Mouse (Mus musculus) effector memory CD4-positive, alpha-beta T cell, adult 7 months (primary cell): ENCODE results near the gene Asl. TPM values are rescaled to one million over a fixed set of nuclear protein-coding genes. Genes with fewer than 3 reads are reported as not detected.

Experiments used
- polyA plus RNA-seq: library from polyadenylated mRNA; unstranded; fragments of 100-300 nt; shearing (Covaris generic); gene quantifications from one replicate; pipeline ENCODE4 v1.2.1, GENCODE M21; 2017

Gene Asl
- 41.9 TPM for polyA plus RNA-seq

GRCm38 (mm10) chr5:130029142-130029897, at the start of gene Asl, which contains the start of gene Crcp:
TSS of gene Asl (minus strand) at chr5:130029247.
TSS of gene Crcp (plus strand) at chr5:130029290.

GRCm38 (mm10) chr5:130073026-130073425, 44.0 kb upstream of the Asl start, which contains the start of gene Tpst1:
TSS of gene Tpst1 (plus strand) at chr5:130073326.

DNA sequence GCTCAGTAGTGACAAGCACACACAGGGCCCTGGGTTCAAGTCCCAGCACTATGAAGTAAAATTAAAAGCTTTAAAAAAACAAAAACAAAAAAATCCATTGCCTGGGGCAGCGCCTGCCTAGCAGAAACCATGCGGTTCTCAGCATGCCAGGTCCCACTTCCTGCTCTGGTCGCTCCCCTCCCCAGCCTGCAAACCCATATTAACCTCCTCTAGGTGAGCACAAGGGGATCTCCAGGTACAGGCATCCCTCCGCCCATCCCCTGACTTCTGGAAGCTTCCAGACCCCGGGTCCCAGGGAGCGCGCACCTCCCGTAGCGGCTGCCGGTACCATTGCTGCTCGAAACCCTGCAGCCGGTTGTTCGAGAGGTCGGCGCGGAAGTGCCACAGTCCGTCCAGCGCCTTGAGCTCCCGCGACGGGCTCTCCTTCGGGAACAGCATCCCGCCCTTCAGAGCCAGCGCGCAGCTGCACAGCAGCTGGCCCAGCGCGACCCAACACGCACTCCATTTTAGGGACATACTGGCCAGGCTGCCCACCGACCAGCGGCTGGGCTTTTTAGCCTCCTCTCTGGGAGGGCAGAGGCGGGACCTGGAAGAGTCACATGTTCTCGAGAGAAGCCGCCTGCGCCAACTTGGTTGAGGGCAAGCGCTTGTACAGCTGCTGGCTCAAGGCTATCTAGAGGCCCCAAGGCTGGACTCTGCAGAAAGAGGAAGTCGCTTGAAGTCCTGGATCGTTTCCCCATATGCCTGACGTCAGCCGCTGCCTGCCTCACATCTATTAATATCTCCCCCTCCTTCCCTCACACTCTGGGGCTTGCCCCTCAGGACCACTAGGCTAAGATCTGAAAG, 26.5 kb downstream of the Asl start, which contains the start of gene Gusb:
TSS of gene Gusb (minus strand) at position 749 of the 846 bp plus-strand sequence.

Other genes with a start within 250 kb of the Asl start
- 25.9 TPM for gene Psph, start 241.8 kb downstream of the Asl start, polyA plus RNA-seq
- 9.6 TPM for gene Sumf2, start 182.3 kb downstream of the Asl start, polyA plus RNA-seq
- 464 TPM for gene Chchd2, start 141.8 kb downstream of the Asl start, polyA plus RNA-seq
- gene Zbed5, start 133.5 kb downstream of the Asl start, polyA plus RNA-seq, result 0.23 TPM
- gene Phkg1, start 130.7 kb downstream of the Asl start, polyA plus RNA-seq, result 0.17 TPM
- gene Nupr1l, start 120.7 kb downstream of the Asl start, polyA plus RNA-seq, result 1.1 TPM
- 13.8 TPM for gene Vkorc1l1, start 87.3 kb downstream of the Asl start, polyA plus RNA-seq
- gene Gusb, start 26.2 kb downstream of the Asl start, polyA plus RNA-seq, result 18.6 TPM
- gene Crcp, start within 50 bp of the Asl start, polyA plus RNA-seq, result 27.5 TPM
- 5.9 TPM for gene Tpst1, start 44.1 kb upstream of the Asl start, polyA plus RNA-seq
- gene Kctd7, start 115.6 kb upstream of the Asl start, polyA plus RNA-seq, result 0.76 TPM
- 47.6 TPM for gene Rabgef1, start 142.6 kb upstream of the Asl start, polyA plus RNA-seq
- gene Tmem248, start 187.8 kb upstream of the Asl start, polyA plus RNA-seq, result 109 TPM
- gene Sbds, start 226.3 kb upstream of the Asl start, polyA plus RNA-seq, result 168 TPM
- 22.2 TPM for gene Tyw1, start 226.4 kb upstream of the Asl start, polyA plus RNA-seq